8 mouse cellular contexts compared by ENCODE assay signal in genomic region chr5:143292879-143293278, GRCm38 (mm10). TPM values are rescaled to one million over a fixed set of nuclear protein-coding genes. Genes with fewer than 3 reads are reported as not detected.
DNase-seq lines count a peak whose midpoint lies in the region; ATAC-seq and TF ChIP-seq lines count a peak whose summit lies in the region.

No protein-coding gene starts in this region.

- TF ChIP-seq CTCF in layer of hippocampus, adult 2 months (conservative IDR thresholded peaks at IDR 0.05), result no peak
- no peak for TF ChIP-seq CTCF in intestine, postnatal 0 days (IDR thresholded peaks at IDR 0.05; ENCODE audit: low read depth)

- intact Hi-C loops in left cerebral cortex, postnatal 4 days (cut with DNase I), result no loop called here

- no peak for ATAC-seq in forebrain, embryonic 11.5 days (replicated peaks; ENCODE audit: low FRiP score)
- no peak for ATAC-seq in intestine, postnatal 0 days
- ATAC-seq in neural tube, embryonic 12.5 days (ENCODE audit: low FRiP score, low read depth), result no peak

- no peak overlapping the region for H3K27ac ChIP-seq in layer of hippocampus, adult 2 months
- no peak overlapping the region for H3K27ac ChIP-seq in forebrain, embryonic 11.5 days (ENCODE audit: low read depth, low read length)
- no peak overlapping the region for H3K27ac ChIP-seq in intestine, postnatal 0 days (ENCODE audit: low read depth, low read length)
- H3K27ac ChIP-seq in neural tube, embryonic 12.5 days, result no peak overlapping the region

- 2% methylated on average over 18 of the region's 19 CpGs for WGBS in forebrain, embryonic 11.5 days
- WGBS in intestine, postnatal 0 days, result under 1% methylated on average over 16 of the region's 19 CpGs
- WGBS in neural tube, embryonic 12.5 days, result 2% methylated on average over 19 of the region's 19 CpGs

- H3K4me2 ChIP-seq in forebrain, embryonic 11.5 days (ENCODE audit: low read depth, low read length, severe bottlenecking), result peak overlapping the region; percentile 43
- H3K4me2 ChIP-seq in intestine, postnatal 0 days (replicated peaks; ENCODE audit: low read depth), result peak overlapping the region; percentile 62
- H3K4me2 ChIP-seq in neural tube, embryonic 12.5 days (replicated peaks), result peak overlapping the region; percentile 64

- peaks cover 3% of the 10 kb centered on the region; the same call in 1 of the 2 replicates for H3K9me3 ChIP-seq in forebrain, embryonic 11.5 days (ENCODE audit: control insufficient read depth, low read length)
- no peaks in the 10 kb centered on the region for H3K9me3 ChIP-seq in intestine, postnatal 0 days (ENCODE audit: control insufficient read depth)
- no peaks in the 10 kb centered on the region for H3K9me3 ChIP-seq in neural tube, embryonic 12.5 days

- H3K4me3 ChIP-seq in layer of hippocampus, adult 2 months, result peak overlapping the region; percentile 64
- H3K4me3 ChIP-seq in forebrain, embryonic 11.5 days (ENCODE audit: low read depth, low read length), result peak overlapping the region; percentile 22; the same call in 1 of the 2 replicates
- peak overlapping the region; percentile 34 for H3K4me3 ChIP-seq in intestine, postnatal 0 days (ENCODE audit: low read depth, low read length)
- peak overlapping the region; percentile 31 for H3K4me3 ChIP-seq in neural tube, embryonic 12.5 days

- H3K27me3 ChIP-seq in forebrain, embryonic 11.5 days (ENCODE audit: control insufficient read depth, insufficient read depth, low read length), result peaks cover 51% of the 10 kb centered on the region
- peaks cover 60% of the 10 kb centered on the region for H3K27me3 ChIP-seq in intestine, postnatal 0 days (replicated peaks; ENCODE audit: control insufficient read depth, insufficient read depth, low read length)
- peaks cover 71% of the 10 kb centered on the region for H3K27me3 ChIP-seq in neural tube, embryonic 12.5 days (replicated peaks)

- H3K4me1 ChIP-seq in forebrain, embryonic 11.5 days (replicated peaks; ENCODE audit: control insufficient read depth, insufficient read depth, low read length), result 0 out of 2 replicates have a peak, but pooled peaks cover 3% of the 10 kb centered on the region
- H3K4me1 ChIP-seq in intestine, postnatal 0 days (replicated peaks; ENCODE audit: control insufficient read depth, insufficient read depth, low read length), result no peaks in the 10 kb centered on the region
- H3K4me1 ChIP-seq in neural tube, embryonic 12.5 days, result peaks cover 18% of the 10 kb centered on the region

- no peak for DNase-seq in layer of hippocampus, adult 2 months (ENCODE audit: low spot score in 2 of 2)
- DNase-seq in layer of hippocampus, adult 11-12 months (ENCODE audit: low spot score), result no peak
- DNase-seq in forebrain, embryonic 11.5 days (ENCODE audit: low spot score), result no peak
- DNase-seq in ovary, postnatal 36 days (ENCODE audit: low spot score), result no peak
- no peak for DNase-seq in left cerebral cortex, postnatal 4 days
- DNase-seq in cerebellum, adult 9-11 months, result no peak

- H3K36me3 ChIP-seq in forebrain, embryonic 11.5 days (ENCODE audit: control insufficient read depth, insufficient read depth, low read length), result no peaks in the 10 kb centered on the region
- H3K36me3 ChIP-seq in intestine, postnatal 0 days (ENCODE audit: control insufficient read depth, insufficient read depth), result no peaks in the 10 kb centered on the region
- peaks cover 3% of the 10 kb centered on the region for H3K36me3 ChIP-seq in neural tube, embryonic 12.5 days

- no peak overlapping the region for H3K9ac ChIP-seq in forebrain, embryonic 11.5 days (ENCODE audit: low read length)
- H3K9ac ChIP-seq in intestine, postnatal 0 days (ENCODE audit: low read depth, low read length), result no peak overlapping the region
- peak overlapping the region; percentile 45; the same call in 1 of the 2 replicates for H3K9ac ChIP-seq in neural tube, embryonic 12.5 days

RNA-seq across cellular contexts. Expression of gene Zfp853, which starts 0.5 kb away (rescaled TPM):
- 1 to 10 TPM; 3.5 to 4.8 TPM for total RNA-seq in layer of hippocampus, adult 2 months (2021)
- polyA plus RNA-seq in forebrain, embryonic 11.5 days (2014; fragmentation: Nextera tagmentation; extraction: Ambion mirVana), result not detected in 2 replicates
- not detected in 2 replicates for polyA plus RNA-seq in intestine, postnatal 0 days (2015; fragmentation: Nextera tagmentation; extraction: Ambion mirVana)
- polyA plus RNA-seq in neural tube, embryonic 12.5 days (2016; fragmentation: Nextera tagmentation; extraction: Ambion mirVana), result 0.13 TPM in 1 of 2 replicates, not detected in the other
- total RNA-seq in left cerebral cortex, postnatal 4 days (2021), result 10 to 100 TPM in 1 of 2 experiments, 1 to 10 TPM in 1; 8.5 to 10.1 TPM

RNA-seq across cellular contexts. Expression of gene E130309D02Rik, which starts 22.3 kb away (rescaled TPM):
- total RNA-seq in layer of hippocampus, adult 2 months (2021), result 10 to 100 TPM; 24.8 to 25.0 TPM
- polyA plus RNA-seq in forebrain, embryonic 11.5 days (2014; fragmentation: Nextera tagmentation; extraction: Ambion mirVana), result 65.8 and 75.0 TPM in 2 replicates
- polyA plus RNA-seq in intestine, postnatal 0 days (2015; fragmentation: Nextera tagmentation; extraction: Ambion mirVana), result 14.7 and 14.9 TPM in 2 replicates
- polyA plus RNA-seq in neural tube, embryonic 12.5 days (2016; fragmentation: Nextera tagmentation; extraction: Ambion mirVana), result 53.2 and 57.4 TPM in 2 replicates
- 10 to 100 TPM; 26.0 to 29.9 TPM for total RNA-seq in left cerebral cortex, postnatal 4 days (2021)

RNA-seq across cellular contexts. Expression of gene Zfp316, which starts 23.1 kb away (rescaled TPM):
- total RNA-seq in layer of hippocampus, adult 2 months (2021), result 10 to 100 TPM; 24.0 to 24.3 TPM
- polyA plus RNA-seq in forebrain, embryonic 11.5 days (2014; fragmentation: Nextera tagmentation; extraction: Ambion mirVana), result 3.5 and 4.2 TPM in 2 replicates
- polyA plus RNA-seq in intestine, postnatal 0 days (2015; fragmentation: Nextera tagmentation; extraction: Ambion mirVana), result 0.81 and 0.86 TPM in 2 replicates
- polyA plus RNA-seq in neural tube, embryonic 12.5 days (2016; fragmentation: Nextera tagmentation; extraction: Ambion mirVana), result 17.3 and 17.4 TPM in 2 replicates
- total RNA-seq in left cerebral cortex, postnatal 4 days (2021), result 10 to 100 TPM; 29.5 to 30.2 TPM

RNA-seq across cellular contexts. Expression of gene Zdhhc4, which starts 36.2 kb away (rescaled TPM):
- 10 to 100 TPM; 50.1 to 56.3 TPM for total RNA-seq in layer of hippocampus, adult 2 months (2021)
- 69.4 and 71.9 TPM in 2 replicates for polyA plus RNA-seq in forebrain, embryonic 11.5 days (2014; fragmentation: Nextera tagmentation; extraction: Ambion mirVana)
- polyA plus RNA-seq in intestine, postnatal 0 days (2015; fragmentation: Nextera tagmentation; extraction: Ambion mirVana), result 46.5 and 52.4 TPM in 2 replicates
- polyA plus RNA-seq in neural tube, embryonic 12.5 days (2016; fragmentation: Nextera tagmentation; extraction: Ambion mirVana), result 71.5 and 82.7 TPM in 2 replicates
- 10 to 100 TPM; 37.9 to 44.8 TPM for total RNA-seq in left cerebral cortex, postnatal 4 days (2021)

RNA-seq across cellular contexts. Expression of gene Zfp12, which starts 57.9 kb away (rescaled TPM):
- total RNA-seq in layer of hippocampus, adult 2 months (2021), result 10 to 100 TPM; 33.8 to 36.1 TPM
- 30.4 and 31.0 TPM in 2 replicates for polyA plus RNA-seq in forebrain, embryonic 11.5 days (2014; fragmentation: Nextera tagmentation; extraction: Ambion mirVana)
- 2.1 and 2.7 TPM in 2 replicates for polyA plus RNA-seq in intestine, postnatal 0 days (2015; fragmentation: Nextera tagmentation; extraction: Ambion mirVana)
- polyA plus RNA-seq in neural tube, embryonic 12.5 days (2016; fragmentation: Nextera tagmentation; extraction: Ambion mirVana), result 28.1 and 29.3 TPM in 2 replicates
- total RNA-seq in left cerebral cortex, postnatal 4 days (2021), result 10 to 100 TPM; 24.9 to 29.5 TPM
